Mouse (Mus musculus): Measurements from ENCODE around the gene Fntb.

DNA sequence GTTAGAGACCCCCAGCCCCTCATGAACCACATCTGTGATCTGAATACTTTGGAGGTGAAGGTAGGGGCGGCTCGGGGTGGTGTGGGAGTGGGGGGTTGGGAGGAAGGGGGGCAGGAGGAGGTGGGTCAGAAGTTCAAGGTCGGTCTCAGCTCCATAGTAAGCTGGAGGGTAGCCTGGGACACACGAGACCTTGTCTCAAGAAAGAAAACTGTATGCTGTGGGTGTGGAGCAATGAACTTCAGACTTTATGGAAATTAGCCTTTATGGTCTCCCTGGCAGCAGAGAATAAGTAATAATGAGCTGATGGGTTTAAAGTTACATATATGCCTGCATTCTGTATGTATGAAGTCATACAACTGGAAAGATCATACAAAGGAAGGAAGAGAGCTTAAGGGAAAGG, 119.7 kb downstream of the Fntb start:
- TF ChIP-seq CTCF (conservative IDR thresholded peaks at IDR 0.05; ENCODE audit: insufficient read depth, insufficient read length, low read depth, low read length): no peak
- TF ChIP-seq POLR2A (IDR thresholded peaks at IDR 0.05; ENCODE audit: low read depth, low read length): no peak
